Mouse (Mus musculus) urinary bladder, postnatal 4 days (tissue): Measurements from ENCODE around the gene Cped1.
"Not testable (repeated sequence)": the region's sequence is repeated elsewhere in the genome, so short reads cannot be mapped to it uniquely, and the experiment has no call there.

Experiments
- DNase-seq, 2 experiments: peaks; one replicate each; pipeline ENCODE4 v3.0.0; 2021 to 2022; ENCODE audit warnings: low spot score in 2 of 2

Cped1 gene

GRCm38 (mm10) chr6:22222947-22223346 lies 237.2 kb downstream of the Cped1 start:
- DNase-seq = no peak

GRCm38 (mm10) chr6:22224351-22224750 lies 238.6 kb downstream of the Cped1 start:
- no peak for DNase-seq

GRCm38 (mm10) chr6:22231244-22231643 lies 245.5 kb downstream of the Cped1 start:
- no peak for DNase-seq

- no peak for DNase-seq
Observed at GRCm38 (mm10) chr6:22233517-22233916, 247.8 kb downstream of the Cped1 start.

DNA sequence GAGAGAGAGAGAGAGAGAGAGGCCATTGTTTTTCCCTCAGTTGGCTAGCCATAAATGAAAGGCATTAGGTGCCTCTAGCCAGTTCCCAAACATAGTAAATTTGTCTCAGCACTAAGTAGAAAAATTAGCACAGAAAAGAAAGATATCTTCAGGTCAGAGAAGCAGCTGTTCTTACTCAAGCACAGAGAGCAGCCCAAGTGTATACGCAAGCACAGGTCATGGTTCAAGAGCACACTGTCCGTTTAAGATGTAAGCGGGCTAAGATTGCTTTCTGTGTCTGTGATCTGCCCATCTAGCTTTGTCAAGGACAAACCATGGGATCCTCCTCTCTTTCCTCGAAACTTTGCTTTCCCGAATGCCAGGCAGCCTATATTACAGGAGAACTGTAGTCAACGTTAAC lies 249.4 kb downstream of the Cped1 start:
- DNase-seq = no peak

DNA sequence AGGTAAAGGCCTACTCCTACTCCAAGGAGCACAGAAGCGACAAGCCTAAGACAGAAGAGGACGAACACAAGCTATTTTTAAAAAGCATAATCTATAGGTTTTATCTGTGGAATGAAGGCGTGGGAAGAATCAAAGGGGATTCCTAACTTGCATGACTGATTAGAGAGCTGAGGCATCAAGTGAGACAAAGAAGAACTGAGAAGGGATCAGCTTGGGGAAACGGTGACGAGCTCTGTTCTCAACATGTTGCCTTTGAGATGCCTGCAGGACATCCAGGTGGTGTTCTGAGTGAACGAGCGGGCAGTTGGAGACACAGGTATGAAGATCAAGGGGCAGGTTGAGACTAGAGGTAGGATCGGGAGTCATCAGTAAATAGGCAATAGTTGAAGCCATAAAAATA lies 257.6 kb downstream of the Cped1 start:
- DNase-seq = no peak

DNA sequence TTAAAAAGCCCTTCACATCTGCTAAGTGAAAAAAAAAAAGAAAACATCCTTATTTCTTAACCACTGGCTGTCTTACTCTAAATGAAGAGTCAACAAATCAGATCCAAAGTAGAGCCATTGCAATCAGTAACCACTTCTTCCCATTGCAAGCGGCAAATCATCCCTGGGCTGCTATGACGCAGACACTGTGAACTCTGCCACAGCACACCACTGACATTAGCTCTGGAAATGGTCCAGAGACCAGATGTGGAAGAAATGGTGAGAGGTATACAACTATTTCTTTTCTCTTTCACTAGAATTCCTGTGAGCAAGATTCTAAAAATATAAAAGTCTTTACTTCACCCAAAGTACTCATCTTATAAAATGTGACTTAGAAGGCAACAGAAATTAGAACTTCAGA lies 261.0 kb downstream of the Cped1 start:
- no peak for DNase-seq

DNA sequence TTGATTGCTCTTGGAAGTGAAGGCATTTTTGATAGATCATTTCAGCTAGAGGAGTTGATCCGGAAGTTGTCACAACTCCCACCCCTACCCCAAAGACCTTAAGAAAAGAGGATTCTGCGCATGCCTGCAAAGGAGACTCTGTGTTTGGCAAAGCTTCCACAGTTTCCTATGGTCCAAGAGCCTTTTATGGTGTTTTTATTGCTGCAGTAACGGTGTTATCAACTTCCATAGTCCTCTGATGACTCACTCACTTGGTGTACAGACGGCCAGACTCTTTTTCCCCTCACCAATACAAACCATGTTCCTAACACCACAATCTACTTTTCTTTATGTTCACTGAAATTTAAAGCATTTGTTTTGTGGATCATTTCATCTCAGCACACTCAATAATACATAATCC lies 273.1 kb downstream of the Cped1 start:
- DNase-seq = no peak

- no peak for DNase-seq
Observed at GRCm38 (mm10) chr6:22262519-22262918, 276.8 kb downstream of the Cped1 start.

GRCm38 (mm10) chr6:22264094-22264493 lies 278.4 kb downstream of the Cped1 start:
- not testable (repeated sequence) for DNase-seq

GRCm38 (mm10) chr6:22266018-22266417 lies 280.3 kb downstream of the Cped1 start:
- DNase-seq = no peak

DNA sequence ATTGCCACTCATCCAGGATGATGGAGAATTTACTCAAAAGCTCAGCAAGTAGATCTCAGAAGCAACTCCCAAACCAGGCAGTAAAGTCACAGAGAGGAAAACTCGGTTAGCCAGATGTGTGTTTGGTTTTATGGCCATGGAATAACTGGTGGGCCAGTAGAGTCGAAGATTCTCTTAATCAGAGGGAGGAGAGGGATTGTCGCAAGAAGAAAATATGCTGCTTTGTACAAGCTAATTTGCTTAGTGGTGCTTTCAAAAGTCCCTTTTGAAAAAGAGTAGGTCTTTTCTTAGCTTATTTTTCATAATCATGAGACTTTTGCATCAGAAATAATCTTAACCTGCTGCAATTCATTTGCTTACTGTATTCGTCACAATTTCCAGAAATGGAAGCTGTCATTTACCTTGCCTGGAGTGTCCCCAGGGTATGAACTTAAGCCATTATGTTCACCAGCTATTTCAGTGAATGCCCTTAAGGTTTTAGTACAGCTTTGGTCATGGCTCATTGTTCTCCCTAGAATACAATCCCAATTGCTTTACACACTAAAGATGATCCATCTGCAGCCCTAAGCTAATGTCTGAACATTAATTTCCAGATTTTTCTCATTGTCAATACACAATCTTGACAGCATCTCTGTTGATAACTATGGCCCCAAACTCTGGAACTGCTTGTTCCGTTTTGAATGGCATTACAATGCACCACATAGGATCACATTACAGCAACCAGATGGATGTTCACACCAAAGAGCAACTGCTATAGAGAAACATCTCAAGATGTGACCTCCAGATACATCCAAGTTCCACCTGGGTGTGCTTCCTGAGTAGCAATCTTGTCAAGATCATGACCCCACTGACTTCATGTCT lies 282.3 kb downstream of the Cped1 start:
- DNase-seq = no peak

- DNase-seq = no peak
Observed at GRCm38 (mm10) chr6:22268677-22269076, 283.0 kb downstream of the Cped1 start.

GRCm38 (mm10) chr6:22269840-22270521 lies 284.3 kb downstream of the Cped1 start:
- DNase-seq = no peak

- DNase-seq = no peak
Observed at GRCm38 (mm10) chr6:22277941-22278340, 292.2 kb downstream of the Cped1 start.

DNA sequence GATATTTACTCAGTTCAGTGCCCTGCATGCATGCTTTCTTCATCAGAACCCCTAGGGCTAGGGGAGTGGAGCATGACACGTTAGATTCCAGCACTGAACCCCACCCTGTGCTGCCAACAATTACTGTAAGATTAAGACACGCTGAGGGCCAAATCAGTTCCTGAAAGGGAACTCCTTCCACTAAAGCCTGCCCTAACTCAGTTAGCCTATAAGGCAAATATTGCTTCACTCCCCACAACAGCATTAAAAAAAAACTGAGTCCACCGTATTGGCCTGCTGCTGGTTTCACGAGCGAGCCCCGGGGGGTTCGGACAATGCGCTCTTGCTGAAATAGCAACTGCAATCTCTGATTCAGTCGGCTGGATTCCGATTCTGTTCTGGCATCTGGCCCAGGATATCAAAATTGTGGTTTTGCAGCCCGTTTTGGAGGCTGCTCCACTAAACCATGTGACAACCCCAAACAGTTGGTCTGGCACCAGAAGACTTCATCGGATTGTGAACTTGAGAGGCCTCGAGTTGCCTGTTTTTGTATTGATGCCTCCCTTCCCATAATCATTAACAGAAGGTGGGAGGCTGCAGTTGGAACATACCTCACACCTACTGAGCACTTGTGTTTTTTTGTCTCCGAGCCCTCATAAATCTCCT lies 294.6 kb downstream of the Cped1 start:
- DNase-seq = peak in 1 of 2 experiments; percentile 72

DNA sequence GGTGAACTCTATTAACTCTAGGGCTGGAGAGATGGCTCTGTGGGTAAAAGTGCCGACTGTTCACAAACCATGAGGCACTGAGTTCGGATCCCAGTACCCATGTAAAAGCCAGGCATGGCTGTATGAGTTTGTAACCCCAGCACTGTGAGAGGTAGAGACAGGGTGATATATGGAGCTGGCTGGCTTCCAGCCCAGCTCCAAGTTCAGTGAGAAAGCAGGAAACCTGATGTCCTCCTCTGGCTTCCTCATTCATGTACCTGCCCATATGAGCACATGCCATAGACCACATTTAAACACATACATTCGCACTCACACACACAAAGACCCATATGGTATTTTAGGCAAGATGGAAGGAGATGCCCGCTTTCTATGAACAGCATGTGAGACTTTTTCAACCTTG lies 296.7 kb downstream of the Cped1 start:
- no peak for DNase-seq

DNA sequence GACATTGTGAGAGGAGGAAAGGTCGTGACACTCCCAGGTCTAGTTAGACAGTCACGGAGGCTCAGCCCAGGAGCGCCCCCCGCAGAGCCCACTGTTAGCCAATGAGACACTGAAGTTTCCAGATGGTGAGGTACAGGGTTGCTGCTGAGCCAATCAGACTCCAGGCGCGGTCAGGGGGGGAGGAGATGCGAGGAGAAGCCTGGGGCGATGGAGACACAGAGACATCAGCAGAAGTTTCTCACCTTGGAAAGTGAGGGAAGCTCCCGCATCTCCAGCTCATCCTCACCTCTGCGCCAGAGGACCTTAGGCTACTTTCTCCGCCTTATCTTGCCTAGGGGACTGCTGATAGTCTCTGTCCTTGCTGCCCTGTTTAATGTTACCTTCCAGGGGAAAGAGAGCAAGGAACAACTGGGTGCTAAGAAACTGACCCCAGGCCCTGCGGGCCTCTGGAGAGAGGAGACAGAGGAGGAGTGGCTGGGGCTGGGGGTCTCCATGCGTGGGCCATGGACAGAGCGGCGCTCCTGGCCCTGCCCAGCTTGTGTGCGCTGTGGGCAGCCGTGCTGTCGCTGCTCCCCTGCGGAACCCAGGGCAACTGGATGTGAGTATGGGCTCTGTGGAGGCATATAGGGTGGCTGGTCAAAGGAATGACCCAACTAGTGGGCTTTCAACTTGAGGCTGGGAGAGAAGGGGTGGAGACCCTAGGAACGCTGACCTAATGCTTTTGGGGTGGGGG lies 302.5 kb downstream of the Cped1 start, which contains the start of gene Wnt16:
TSS of gene Wnt16 (plus strand) at position 224 of the 733 bp plus-strand sequence.
- no peak for DNase-seq

DNA sequence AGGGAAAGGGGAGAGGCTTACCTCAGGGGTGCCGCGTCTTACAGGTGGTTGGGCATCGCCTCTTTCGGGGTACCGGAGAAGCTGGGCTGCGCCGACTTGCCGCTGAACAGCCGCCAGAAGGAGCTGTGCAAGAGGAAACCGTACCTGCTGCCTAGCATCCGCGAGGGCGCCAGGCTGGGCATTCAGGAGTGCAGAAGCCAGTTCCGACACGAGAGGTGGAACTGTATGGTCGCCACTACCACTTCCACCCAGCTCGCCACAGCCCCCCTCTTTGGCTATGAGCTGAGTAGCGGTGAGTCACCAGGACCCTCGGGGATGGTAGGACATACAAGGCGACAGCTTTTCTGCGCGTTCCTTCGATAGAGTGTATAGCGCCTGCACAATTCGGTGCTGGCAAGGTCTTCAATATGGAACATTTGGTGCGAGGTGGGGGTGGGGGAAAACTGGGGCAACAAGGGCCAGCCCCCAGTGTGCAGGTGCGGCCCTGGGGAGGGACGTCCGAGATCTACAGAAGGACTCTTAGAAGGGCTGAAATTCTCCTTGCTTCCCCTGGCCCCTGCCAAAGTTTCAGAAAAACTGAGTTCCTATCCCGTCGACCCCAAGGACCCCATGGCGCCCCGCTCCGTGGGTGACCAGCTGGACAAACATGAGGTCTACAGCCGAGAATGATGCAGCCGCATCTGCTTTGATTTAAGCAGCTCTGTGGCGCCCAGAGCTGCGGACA lies 303.2 kb downstream of the Cped1 start:
- DNase-seq = no peak

DNA sequence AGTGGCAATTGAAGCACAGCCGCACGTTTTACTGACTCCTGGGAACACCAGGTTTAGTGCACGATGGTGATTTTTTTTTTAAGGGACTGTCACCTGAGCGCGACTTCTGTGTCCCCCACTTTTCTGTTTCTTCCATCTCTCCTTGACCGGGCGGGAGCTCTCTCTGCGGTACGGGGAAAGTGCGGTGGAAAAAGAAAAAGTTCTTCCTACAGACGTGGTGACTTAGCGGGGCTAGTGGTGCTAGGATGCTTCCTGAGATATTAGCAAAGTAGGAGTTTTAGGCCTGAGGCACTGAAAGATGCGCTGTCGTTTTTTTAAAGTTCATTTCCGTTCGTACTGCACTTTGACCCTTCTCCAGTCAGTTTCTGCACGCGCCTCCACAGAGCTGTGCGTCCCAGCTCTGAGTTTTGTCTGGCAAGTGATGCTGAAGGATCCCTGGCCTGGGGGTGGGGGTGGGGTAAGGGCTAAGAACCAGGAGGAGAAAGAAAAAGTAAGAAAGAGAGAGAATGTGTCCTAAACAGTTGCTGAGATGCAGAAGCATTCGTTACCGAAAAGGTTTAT lies 303.8 kb downstream of the Cped1 start:
- DNase-seq = no peak

GRCm38 (mm10) chr6:22290790-22291189 lies 305.1 kb downstream of the Cped1 start:
- DNase-seq = no peak
